Mouse (Mus musculus) stomach, postnatal 0 days (tissue): ENCODE measurements around the gene Sun1.

Experiments used
- CTCF ChIP-seq: IDR thresholded peaks from 2 replicates; pipeline ENCODE4 v1.5.1; 2016; ENCODE audit warnings: antibody characterized with exemption, low read depth, mild to moderate bottlenecking, moderate library complexity
- EP300 ChIP-seq: optimal IDR thresholded peaks from 2 replicates; pipeline ENCODE3; 2016; ENCODE audit warnings: antibody characterized with exemption

DNA sequence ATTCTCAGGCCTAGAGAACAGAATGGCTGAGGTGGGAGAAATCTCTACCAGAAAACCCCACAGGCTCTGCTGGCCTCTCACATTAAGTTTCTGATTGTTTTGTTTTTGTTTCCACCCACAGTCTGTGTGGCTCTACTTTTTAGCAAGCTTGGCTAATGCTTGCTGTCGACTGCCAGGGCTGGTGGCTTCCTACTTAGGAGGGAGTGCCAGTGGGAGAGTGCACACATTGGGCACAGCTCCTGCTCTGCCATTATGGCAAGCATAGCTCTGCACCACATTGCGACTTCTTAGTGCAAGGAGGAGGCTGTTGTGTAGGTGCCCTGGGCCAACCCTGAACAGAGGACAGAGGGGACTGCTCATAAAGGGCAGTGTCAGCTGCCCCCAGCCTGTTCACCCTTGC, 17.3 kb upstream of the Sun1 start:
- TF ChIP-seq CTCF (no peak), EP300 (no peak)
